Mouse (Mus musculus) spleen, postnatal 10 days (tissue): Measurements from ENCODE around the gene Cpox.
A peak's percentile ranks its signal among the peaks of the same experiment; 100 is the strongest.

ENCODE experiments used
- DNase-seq, 2 experiments: peaks; one replicate each; pipeline ENCODE4 v3.0.0; 2021 to 2022; ENCODE audit warnings: low spot score in 2 of 2

Gene Cpox

GRCm38 (mm10) chr16:58669264-58669663 lies 828 bp upstream of the Cpox start:
- DNase-seq: peak; percentile 41 to 55

GRCm38 (mm10) chr16:58670643-58671042 lies 551 bp downstream of the Cpox start:
- DNase-seq: no peak

DNA sequence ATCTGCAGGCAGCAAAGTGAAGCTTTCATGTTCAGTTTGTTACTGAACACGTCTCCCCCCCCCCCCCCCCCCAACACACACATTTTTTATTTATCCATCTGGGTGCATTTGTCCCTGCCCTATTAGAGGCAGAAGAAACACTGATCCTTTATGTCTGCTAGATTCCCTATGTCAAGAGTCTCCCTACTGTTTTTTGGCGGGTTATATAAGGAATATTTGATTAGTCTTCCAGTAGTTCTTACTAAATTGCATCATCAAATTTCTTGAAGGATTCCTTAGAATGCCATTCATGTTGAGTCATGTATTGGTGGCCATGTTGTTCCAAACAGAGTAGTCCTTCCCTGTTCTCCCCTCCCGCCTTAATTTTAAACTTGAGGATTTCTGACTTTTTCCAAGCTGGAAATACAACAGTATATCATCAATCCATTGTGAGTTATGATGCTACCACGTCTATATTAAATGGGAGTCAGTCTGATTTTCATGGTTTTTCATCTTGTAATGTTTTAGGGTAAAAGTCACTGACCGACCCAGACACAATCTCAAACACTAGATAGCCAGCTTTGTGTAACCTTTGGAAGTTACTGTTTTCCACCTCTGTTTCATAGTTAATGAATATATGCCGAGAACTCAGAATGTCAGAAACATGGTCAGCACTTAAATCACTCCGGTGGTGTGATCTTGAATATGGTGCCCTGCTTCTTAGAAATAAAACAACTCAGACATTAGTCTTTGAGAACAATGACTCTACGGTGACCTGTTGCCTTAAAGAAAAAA lies 1.3 kb downstream of the Cpox start:
- DNase-seq: no peak

GRCm38 (mm10) chr16:58672396-58672795 lies 2.3 kb downstream of the Cpox start:
- peak in 1 of 2 experiments; percentile 20 for DNase-seq

- DNase-seq: no peak
These were observed 3.8 kb downstream of the Cpox start for GRCm38 (mm10) chr16:58673811-58674410.

GRCm38 (mm10) chr16:58675256-58675655 lies 5.2 kb downstream of the Cpox start:
- DNase-seq: no peak

- DNase-seq: no peak
These were observed 6.1 kb downstream of the Cpox start for GRCm38 (mm10) chr16:58676156-58676555.

DNA sequence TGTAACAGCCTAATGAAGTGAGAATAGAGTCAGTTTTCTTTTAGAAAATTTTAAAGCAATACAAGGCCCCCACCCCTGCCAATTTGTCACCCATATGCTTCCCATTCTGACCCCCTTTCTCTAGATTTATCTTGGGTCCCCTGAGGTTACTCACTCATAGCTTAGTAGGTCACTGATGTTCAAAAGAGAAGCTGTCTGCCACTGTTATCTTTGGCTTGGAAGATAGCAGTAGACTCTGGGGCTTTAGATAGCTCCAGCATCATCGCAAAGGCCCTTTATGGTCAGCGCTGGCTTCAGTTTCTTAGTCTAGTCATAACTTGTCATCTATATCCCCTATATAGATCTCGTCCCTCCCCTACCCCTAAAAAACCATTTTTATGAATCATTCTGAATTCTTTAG lies 6.5 kb downstream of the Cpox start:
- no peak for DNase-seq

DNA sequence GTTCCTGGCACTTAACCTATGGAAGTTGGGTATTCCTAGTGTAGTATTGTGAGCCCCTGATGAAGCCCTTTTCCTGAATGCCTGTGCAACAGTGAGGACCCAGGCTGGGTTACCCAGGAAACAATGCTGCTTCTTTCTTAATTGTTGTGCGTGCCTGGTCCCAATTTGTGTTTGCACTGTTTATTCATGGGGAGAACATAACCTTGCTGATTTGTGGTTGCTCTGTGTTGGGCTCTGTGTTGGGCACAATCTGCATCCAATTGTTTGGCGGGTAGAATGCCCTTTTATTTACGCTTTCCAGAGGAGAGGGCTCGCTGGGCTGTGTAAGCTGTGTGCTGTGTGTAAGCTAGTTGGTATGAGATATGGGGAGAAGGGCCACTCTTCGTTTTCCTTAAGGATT lies 7.4 kb downstream of the Cpox start:
- DNase-seq: no peak

DNA sequence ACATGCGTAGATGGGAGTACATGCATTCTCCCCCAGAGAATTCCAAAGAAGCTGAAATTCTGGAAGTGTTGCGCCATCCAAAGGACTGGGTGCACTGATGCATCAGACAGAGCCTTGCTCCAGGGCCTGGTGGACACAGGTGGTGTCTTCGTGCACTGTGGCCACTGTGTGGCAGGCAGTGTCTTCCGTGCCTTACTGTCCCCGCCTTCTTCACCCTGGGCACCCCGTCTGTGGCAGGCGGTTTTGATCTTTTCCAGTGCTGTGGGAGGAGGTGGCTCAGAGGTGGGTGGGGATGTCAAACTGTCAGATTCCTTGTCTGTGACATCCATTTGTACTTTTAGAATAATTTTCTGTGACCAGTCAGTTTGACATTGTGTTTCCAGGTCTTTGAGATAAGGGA lies 8.6 kb downstream of the Cpox start:
- no peak for DNase-seq

DNA sequence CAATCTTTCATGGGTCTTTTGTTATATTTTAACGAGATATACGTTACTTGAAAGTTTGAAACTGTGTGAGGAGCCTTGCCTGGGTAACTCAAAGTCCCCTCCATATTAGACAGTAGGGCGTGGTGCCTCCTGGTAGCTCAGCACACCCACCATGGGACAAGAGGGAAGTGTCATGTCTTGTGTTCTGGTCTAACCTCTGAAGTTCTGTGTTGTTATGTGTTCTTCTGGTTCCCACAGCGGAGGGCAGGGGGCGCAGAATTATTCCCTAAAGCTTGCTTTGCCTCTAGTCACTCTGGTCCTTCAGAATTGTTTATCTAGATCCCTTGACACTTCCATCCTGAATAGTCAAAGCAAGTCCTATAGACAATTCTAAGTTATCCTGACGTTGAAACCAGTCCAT lies 12.0 kb downstream of the Cpox start:
- DNase-seq: no peak

DNA sequence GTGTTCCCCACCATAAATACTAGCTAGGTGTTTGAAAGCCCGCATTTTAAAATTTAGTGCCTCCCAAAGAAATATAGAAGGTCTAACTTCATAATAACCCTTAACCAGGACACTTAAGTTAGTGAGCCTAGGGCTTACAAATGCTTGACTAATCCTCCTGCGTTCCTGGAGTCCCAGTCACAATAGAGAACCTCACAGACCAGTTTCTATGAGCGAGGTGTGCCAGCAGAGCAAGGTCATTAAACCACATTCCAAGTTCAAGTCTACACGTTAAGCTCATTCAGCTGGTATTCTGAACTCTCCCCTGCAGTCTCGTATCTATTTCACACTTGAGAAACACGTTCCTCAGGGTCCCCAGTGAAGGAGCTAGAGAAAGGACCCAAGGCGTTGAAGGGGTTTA lies 12.8 kb downstream of the Cpox start:
- no peak for DNase-seq

- no peak for DNase-seq
These were observed 13.8 kb downstream of the Cpox start for GRCm38 (mm10) chr16:58683911-58684310.

DNA sequence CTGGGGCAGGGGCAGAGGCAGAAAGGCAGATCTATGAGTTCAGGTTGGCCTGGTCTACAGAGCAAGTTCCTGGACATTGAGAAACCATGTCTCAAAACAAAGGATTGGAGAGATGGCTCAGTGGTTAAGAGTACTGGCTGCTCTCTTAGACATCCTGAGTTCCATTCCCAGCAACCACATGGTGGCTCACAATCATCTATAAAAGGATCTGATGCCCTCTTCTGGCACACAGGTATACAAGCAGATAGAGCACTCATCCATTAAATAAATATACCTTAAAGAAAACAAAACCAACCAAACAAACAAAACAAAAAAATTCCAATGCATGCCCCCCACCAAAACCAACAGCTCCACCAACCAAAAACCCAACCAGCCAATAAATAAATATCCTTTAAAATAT lies 14.4 kb downstream of the Cpox start:
- DNase-seq: no peak

DNA sequence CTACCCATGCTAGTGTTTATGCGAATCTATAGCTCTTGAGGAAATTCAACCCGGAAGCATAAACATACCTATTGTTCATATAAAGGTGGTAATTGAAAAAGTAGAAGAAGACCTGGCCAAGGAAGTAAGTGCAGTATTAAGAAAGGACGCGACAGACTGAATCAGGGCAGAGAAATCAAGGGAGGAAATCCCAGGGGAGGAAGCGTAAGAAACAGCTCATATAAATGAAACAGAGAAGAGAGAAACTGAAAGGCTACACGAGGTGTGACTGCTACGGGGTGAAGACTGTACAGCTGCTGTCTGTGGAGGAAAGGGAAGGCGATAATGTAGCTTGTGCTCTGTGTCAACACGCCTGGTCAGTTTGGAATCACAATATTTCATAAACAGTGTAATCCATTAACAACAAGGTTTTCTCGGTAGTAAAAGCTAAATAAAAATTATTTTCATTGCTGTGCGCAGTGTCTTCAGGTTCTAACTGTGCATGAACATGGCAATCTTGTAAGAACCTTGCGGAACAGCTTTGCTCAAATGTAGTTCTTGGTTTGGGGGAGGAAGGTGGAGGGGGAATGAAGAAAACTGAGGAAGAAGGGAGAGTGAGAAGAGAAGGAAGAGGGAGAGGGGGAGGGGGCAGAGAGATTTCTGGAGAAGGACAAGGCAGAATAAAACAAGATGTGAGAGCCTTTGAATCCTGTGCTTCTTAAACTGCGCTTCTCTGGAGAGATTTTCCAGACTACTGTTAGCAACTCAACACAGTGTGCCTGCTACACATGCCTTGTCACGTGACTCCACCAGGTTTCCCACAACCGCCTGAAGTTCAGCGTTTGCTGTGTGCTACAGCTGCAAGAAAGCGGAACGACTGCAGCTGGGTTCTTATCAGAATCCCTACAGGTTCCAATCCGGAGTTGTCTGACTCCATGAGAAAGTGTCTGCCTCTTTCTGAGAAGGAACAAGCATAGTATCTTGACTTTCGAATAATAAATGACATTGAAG lies 15.8 kb downstream of the Cpox start:
- DNase-seq: no peak

GRCm38 (mm10) chr16:58688534-58688933 lies 18.4 kb downstream of the Cpox start:
- DNase-seq: no peak

DNA sequence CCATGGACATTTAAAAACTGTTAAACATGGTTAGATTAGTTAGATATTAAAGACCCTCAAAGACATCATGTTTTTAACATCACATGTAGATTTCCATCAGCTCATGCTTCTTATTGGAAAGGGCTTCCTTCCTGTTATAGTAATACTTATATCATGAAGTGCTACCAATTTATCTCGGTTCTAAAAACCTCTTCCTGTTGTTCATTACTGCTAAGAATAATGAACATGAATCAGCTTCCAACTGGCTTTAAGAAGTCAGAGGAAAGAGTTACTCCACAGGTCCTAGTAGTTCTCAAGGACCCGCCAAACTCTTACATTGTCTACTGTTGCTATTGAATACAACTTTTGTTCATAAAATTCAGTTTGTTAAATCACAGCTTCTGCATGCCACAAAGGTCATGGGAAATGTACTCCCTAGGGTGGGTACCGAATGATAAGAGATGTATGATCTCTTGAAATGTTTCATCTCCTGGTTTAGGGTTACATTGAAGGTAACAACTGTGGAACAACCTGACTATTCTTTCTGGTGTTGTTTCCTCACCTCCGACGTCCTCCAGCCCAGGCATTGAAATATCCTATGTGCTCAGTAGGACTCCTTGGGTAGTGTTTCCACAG lies 19.6 kb downstream of the Cpox start:
- DNase-seq: no peak

- DNase-seq: peak in 1 of 2 experiments; percentile 27
These were observed 20.2 kb downstream of the Cpox start for GRCm38 (mm10) chr16:58690322-58690732.

DNA sequence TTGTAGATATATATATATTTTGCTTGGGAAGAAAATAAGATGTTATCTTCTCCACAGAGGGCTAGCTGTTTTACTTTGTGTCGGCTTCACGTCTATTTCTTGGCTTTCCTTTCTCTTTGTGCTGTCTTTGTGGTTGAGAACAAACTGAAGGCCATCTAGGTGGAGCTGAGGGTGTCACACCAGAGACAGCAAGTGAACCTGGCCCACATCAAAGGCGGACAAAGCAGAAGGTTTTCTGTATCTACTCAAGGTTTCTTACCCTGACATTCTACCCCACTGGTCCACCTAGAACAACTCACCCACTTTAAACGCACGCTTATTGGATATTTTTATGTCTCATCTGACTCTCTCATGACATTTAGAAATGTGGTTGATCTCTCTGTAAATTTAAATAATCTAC lies 24.0 kb downstream of the Cpox start:
- no peak for DNase-seq

DNA sequence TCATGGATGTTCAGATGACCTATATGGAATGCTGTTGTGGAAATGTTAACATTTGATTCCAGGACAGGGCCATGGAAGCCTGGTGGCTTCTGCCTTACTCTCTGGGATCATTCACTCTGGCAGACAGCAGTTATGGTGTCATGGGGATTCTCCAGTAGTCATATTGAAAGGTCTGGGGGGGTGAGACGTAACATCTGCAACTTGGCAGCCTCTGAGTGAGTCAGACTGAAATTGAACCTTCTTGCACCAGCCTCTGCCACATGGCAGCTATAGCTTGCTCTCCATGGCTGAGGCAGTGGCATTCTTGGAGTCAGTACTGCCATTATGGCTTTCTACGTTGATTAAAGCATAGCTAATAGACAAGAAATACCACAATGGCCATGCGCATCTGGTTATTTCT lies 26.7 kb downstream of the Cpox start:
- DNase-seq: no peak

GRCm38 (mm10) chr16:58697261-58697660 lies 27.2 kb downstream of the Cpox start:
- no peak for DNase-seq

GRCm38 (mm10) chr16:58700174-58700573 lies 30.1 kb downstream of the Cpox start:
- no peak for DNase-seq
